Mouse (Mus musculus) ES-E14 (cell line): Measurements from ENCODE around the gene Hltf.

Experiments used
- HCFC1 ChIP-seq: IDR thresholded peaks from 2 replicates; pipeline ENCODE4 v1.6.1; 2012; ENCODE audit warnings: low read length, inconsistent platforms, borderline replicate concordance; ENCODE audit not compliant: insufficient read depth
- MAFK ChIP-seq: IDR thresholded peaks from 2 replicates; pipeline ENCODE4 v1.6.1; 2014; ENCODE audit warnings: mild to moderate bottlenecking, low read depth, low read length, inconsistent platforms; ENCODE audit not compliant: insufficient read depth
- ZC3H11A ChIP-seq: IDR thresholded peaks from 2 replicates; pipeline ENCODE4 v1.6.1; 2012; ENCODE audit warnings: low read depth, mild to moderate bottlenecking, inconsistent platforms, low read length, borderline replicate concordance
- ZNF384 ChIP-seq: IDR thresholded peaks from 2 replicates; pipeline ENCODE4 v1.6.1; 2012; ENCODE audit warnings: low read depth, low read length, inconsistent platforms

GRCm38 (mm10) chr3:20131350-20131720 lies 73.7 kb downstream of the Hltf start:
- TF ChIP-seq MAFK (no peak), HCFC1 (no peak), ZC3H11A (no peak), ZNF384 (no peak)
